ENCODE assay signal across 8 mouse cellular contexts in genomic region chr11:113618672-113619419, GRCm38 (mm10). TPM values are rescaled to one million over a fixed set of nuclear protein-coding genes. Genes with fewer than 3 reads are reported as not detected.
DNase-seq lines count a peak whose midpoint lies in the region; ATAC-seq lines count a peak whose summit lies in the region.

TSS of gene Sstr2 (plus strand) at chr11:113619342.

- H3K36me3 ChIP-seq in forebrain, embryonic 14.5 days (ENCODE audit: control insufficient read depth, insufficient read depth, low read length), result peaks cover under 1% of the 10 kb centered on the region; the same call in 1 of the 2 replicates
- no peaks in the 10 kb centered on the region for H3K36me3 ChIP-seq in lung, embryonic 16.5 days (ENCODE audit: control insufficient read depth, insufficient read depth, low read length)

- peak within 1 kb of the TSS; percentile 38 for H3K4me3 ChIP-seq in brown adipose tissue, adult 24 weeks (ENCODE audit: insufficient read depth, low read depth, low read length)
- peak within 1 kb of the TSS; percentile 59 for H3K4me3 ChIP-seq in forebrain, embryonic 14.5 days (ENCODE audit: low read depth, low read length)
- peak within 1 kb of the TSS; percentile 53 for H3K4me3 ChIP-seq in lung, embryonic 16.5 days (ENCODE audit: low read length)

- peak; percentile 92 for ATAC-seq in forebrain, embryonic 14.5 days
- ATAC-seq in lung, embryonic 16.5 days (ENCODE audit: low read depth), result peak; percentile 68

- H3K4me1 ChIP-seq in brown adipose tissue, adult 24 weeks (ENCODE audit: control insufficient read depth, insufficient read depth, insufficient read length, low read length), result peaks cover 4% of the 10 kb centered on the region; the same call in 1 of the 2 replicates
- peaks cover 8% of the 10 kb centered on the region; the same call in 1 of the 2 replicates for H3K4me1 ChIP-seq in forebrain, embryonic 14.5 days (ENCODE audit: control insufficient read depth, insufficient read depth, low read length)
- peaks cover 16% of the 10 kb centered on the region for H3K4me1 ChIP-seq in lung, embryonic 16.5 days (replicated peaks; ENCODE audit: control insufficient read depth, insufficient read depth, low read length)

- WGBS in forebrain, embryonic 14.5 days, result under 1% methylated on average over 54 of the region's 54 CpGs
- under 1% methylated on average over 54 of the region's 54 CpGs for WGBS in lung, embryonic 16.5 days

- DNase-seq in ES-CJ7 (ENCODE audit: low read depth, low spot score), result peak; percentile 53
- DNase-seq in forebrain, embryonic 14.5 days (ENCODE audit: low spot score), result peak; percentile 88
- DNase-seq in heart, postnatal 4 days, result peak; percentile 66
- DNase-seq in layer of hippocampus, adult 8-10 months (ENCODE audit: low spot score in 2 of 2), result peak; percentile 44 to 63
- peak; percentile 28 for DNase-seq in ovary, postnatal 10 days (ENCODE audit: low spot score)
- peak; percentile 86 for DNase-seq in thymus, postnatal 25 days

- H3K27ac ChIP-seq in brown adipose tissue, adult 24 weeks (replicated peaks; ENCODE audit: low read depth, low read length), result no peak within 1 kb of the TSS
- H3K27ac ChIP-seq in forebrain, embryonic 14.5 days (ENCODE audit: low read depth, low read length), result peak within 1 kb of the TSS; percentile 63
- H3K27ac ChIP-seq in lung, embryonic 16.5 days (ENCODE audit: low read length), result no peak within 1 kb of the TSS

- no peaks in the 10 kb centered on the region for H3K9me3 ChIP-seq in forebrain, embryonic 14.5 days (replicated peaks; ENCODE audit: control insufficient read depth, low read length)
- H3K9me3 ChIP-seq in lung, embryonic 16.5 days (ENCODE audit: control insufficient read depth, low read length), result no peaks in the 10 kb centered on the region

- H3K4me2 ChIP-seq in forebrain, embryonic 14.5 days (ENCODE audit: low read length), result peak within 1 kb of the TSS; percentile 96
- peak within 1 kb of the TSS; percentile 92 for H3K4me2 ChIP-seq in lung, embryonic 16.5 days (ENCODE audit: low read depth, low read length)

- peak within 1 kb of the TSS; percentile 74 for H3K9ac ChIP-seq in forebrain, embryonic 14.5 days (ENCODE audit: low read length)
- peak within 1 kb of the TSS; percentile 63 for H3K9ac ChIP-seq in lung, embryonic 16.5 days (ENCODE audit: low read length)

- H3K27me3 ChIP-seq in forebrain, embryonic 14.5 days (replicated peaks; ENCODE audit: control insufficient read depth, insufficient read depth, low read length), result 0 out of 2 replicates have a peak, but pooled peaks cover 8% of the 10 kb centered on the region
- H3K27me3 ChIP-seq in lung, embryonic 16.5 days (ENCODE audit: control insufficient read depth, insufficient read depth, low read depth, low read length), result peaks cover 34% of the 10 kb centered on the region

RNA-seq across cellular contexts. Expression of gene Sstr2, which starts in this region (rescaled TPM):
- polyA plus RNA-seq in brown adipose tissue, adult 24 weeks (2012; ENCODE audit: insufficient read depth, insufficient read length, missing spikeins), result not detected in 2 replicates
- polyA plus RNA-seq in forebrain, embryonic 14.5 days (2014; fragmentation: Nextera tagmentation; extraction: Ambion mirVana), result 71.9 and 75.2 TPM in 2 replicates
- total RNA-seq in heart, postnatal 4 days (2021), result not detected
- total RNA-seq in layer of hippocampus, adult 8-10 months (2022), result 10 to 100 TPM; 17.5 to 20.8 (median 19.0) TPM
- polyA plus RNA-seq in lung, embryonic 16.5 days (2015; fragmentation: Nextera tagmentation; extraction: Ambion mirVana), result 3.0 and 4.2 TPM in 2 replicates

Comparison
In these comparisons a context has a peak if more than half of its experiments do, and no peak if none do; other contexts are left out.
1. RNA of gene Sstr2 (total RNA-seq): 17.5 to 20.8 TPM in layer of hippocampus, adult 8-10 months; not detected in heart, postnatal 4 days; every median in the first group is over 10 times any median in the second.
2. RNA of gene Sstr2 (polyA plus RNA-seq): 71.9 to 75.2 TPM in forebrain, embryonic 14.5 days; 3.0 to 4.2 TPM in lung, embryonic 16.5 days and not detected in brown adipose tissue, adult 24 weeks; every median in the first group is over 10 times any median in the second.
3. Peak in DNase-seq in heart, postnatal 4 days; RNA of the gene not detected or under 1 TPM.
4. DNase-seq: peak in every context shown above with its lines; median percentile 88 in forebrain, embryonic 14.5 days; 86 in thymus, postnatal 25 days; 66 in heart, postnatal 4 days; 54 in layer of hippocampus, adult 8-10 months; 53 in ES-CJ7; 28 in ovary, postnatal 10 days.
5. Peak in every context shown above with its lines, with median percentiles within 50 percentile points of each other: H3K4me3 ChIP-seq.